Mouse (Mus musculus): ENCODE results near the gene Hist1h4a.
"Not testable (repeated sequence)": the region's sequence is repeated elsewhere in the genome, so short reads cannot be mapped to it uniquely, and the experiment has no call there.

Gene Hist1h4a

GRCm38 (mm10) chr13:23740910-23741309 is 20.1 kb downstream of the Hist1h4a start:
- no peak for DNase-seq

- no peak for DNase-seq
Observed at GRCm38 (mm10) chr13:23740256-23740840, 20.7 kb downstream of the Hist1h4a start.

GRCm38 (mm10) chr13:23739922-23740252 is 21.1 kb downstream of the Hist1h4a start:
- no peak for DNase-seq

GRCm38 (mm10) chr13:23739069-23739921 is 21.7 kb downstream of the Hist1h4a start:
- peak; percentile 93 to 95 for DNase-seq

GRCm38 (mm10) chr13:23738677-23739068 is 22.4 kb downstream of the Hist1h4a start, which contains the start of gene Hist1h1c:
TSS of gene Hist1h1c (plus strand) at chr13:23738808.
- DNase-seq, result peak; percentile 95 to 96

GRCm38 (mm10) chr13:23738041-23738440 is 23.0 kb downstream of the Hist1h4a start:
- DNase-seq, result no peak

- no peak for DNase-seq
Observed at GRCm38 (mm10) chr13:23737091-23737490, 23.9 kb downstream of the Hist1h4a start.

GRCm38 (mm10) chr13:23732156-23732804 is 28.8 kb downstream of the Hist1h4a start:
- DNase-seq, result peak in 1 of 2 experiments; percentile 60

- peak in 1 of 2 experiments; percentile 52 for DNase-seq
Observed at GRCm38 (mm10) chr13:23730479-23730878, 30.6 kb downstream of the Hist1h4a start.

GRCm38 (mm10) chr13:23729706-23730105 is 31.3 kb downstream of the Hist1h4a start:
- no peak for DNase-seq

- DNase-seq, result no peak
Observed at GRCm38 (mm10) chr13:23729192-23729525, 31.9 kb downstream of the Hist1h4a start.

GRCm38 (mm10) chr13:23728472-23729191 is 32.4 kb downstream of the Hist1h4a start:
- DNase-seq, result no peak

- DNase-seq, result no peak
Observed at GRCm38 (mm10) chr13:23725213-23725612, 35.8 kb downstream of the Hist1h4a start.

GRCm38 (mm10) chr13:23724239-23724638 is 36.8 kb downstream of the Hist1h4a start:
- DNase-seq, result no peak

- not testable (repeated sequence) for DNase-seq
Observed at GRCm38 (mm10) chr13:23717593-23718245, 43.3 kb downstream of the Hist1h4a start.

- no peak for DNase-seq
Observed at GRCm38 (mm10) chr13:23717176-23717575, 43.9 kb downstream of the Hist1h4a start.

GRCm38 (mm10) chr13:23716261-23717042 is 44.6 kb downstream of the Hist1h4a start:
- DNase-seq, result no peak
